Mouse (Mus musculus) limb, embryonic 14.5 days (tissue): ENCODE results near the gene Kazn. TPM values are rescaled to one million over a fixed set of nuclear protein-coding genes. Genes with fewer than 3 reads are reported as not detected.
A peak's percentile ranks its signal among the peaks of the same experiment; 100 is the strongest.

ENCODE experiments used
- ATAC-seq: fragments of 200-750 bp; cut with Nextera tagmentation; 2 replicates; pipeline ENCODE4 v1.8.0; 2017; ENCODE audit warnings: low read depth, moderate number of reproducible peaks, moderate TSS enrichment; ENCODE audit not compliant: low FRiP score
- DNase-seq: peaks from one replicate; pipeline ENCODE4 v3.0.0-alpha.2; 2015; ENCODE audit warnings: low spot score
- H3K27ac ChIP-seq: fragments of 300-500 bp; sonication (generic); replicated peaks from 2 replicates; pipeline ENCODE4 v1.5.1; 2014; ENCODE audit warnings: low read depth, mild to moderate bottlenecking, low read length, moderate library complexity, mixed read lengths
- H3K27me3 ChIP-seq: fragments of 300-500 bp; sonication (generic); 2 replicates; pipeline ENCODE4 v1.6.1; 2014; ENCODE audit warnings: low read length, mixed read lengths; ENCODE audit not compliant: control insufficient read depth, insufficient read depth
- H3K36me3 ChIP-seq: fragments of 300-500 bp; sonication (generic); 2 replicates; pipeline ENCODE4 v1.6.1; 2014; ENCODE audit warnings: mild to moderate bottlenecking, low read length, moderate library complexity, mixed read lengths; ENCODE audit not compliant: control insufficient read depth, insufficient read depth
- H3K4me1 ChIP-seq: fragments of 300-500 bp; sonication (generic); 2 replicates; pipeline ENCODE4 v1.6.1; 2014; ENCODE audit warnings: antibody characterized with exemption, low read length, mixed read lengths; ENCODE audit not compliant: control insufficient read depth, insufficient read depth
- H3K4me2 ChIP-seq: fragments of 300-500 bp; sonication (generic); replicated peaks from 2 replicates; pipeline ENCODE4 v1.6.1; 2014; ENCODE audit warnings: low read depth, mild to moderate bottlenecking, low read length, moderate library complexity; ENCODE audit not compliant: severe bottlenecking
- H3K4me3 ChIP-seq: fragments of 300-500 bp; sonication (generic); replicated peaks from 2 replicates; pipeline ENCODE4 v1.5.1; 2014; ENCODE audit warnings: low read length
- H3K9ac ChIP-seq: fragments of 300-500 bp; sonication (generic); 2 replicates; pipeline ENCODE4 v1.6.1; 2014; ENCODE audit warnings: mild to moderate bottlenecking, low read depth, low read length, moderate library complexity; ENCODE audit not compliant: severe bottlenecking
- H3K9me3 ChIP-seq: fragments of 300-500 bp; sonication (generic); 2 replicates; pipeline ENCODE4 v1.6.1; 2016; ENCODE audit warnings: low read length; ENCODE audit not compliant: control insufficient read depth
- POLR2A ChIP-seq: fragments of 200-500 bp; IDR thresholded peaks from 2 replicates; pipeline ENCODE4 v1.8.0; 2012; ENCODE audit warnings: inconsistent platforms, mild to moderate bottlenecking, moderate library complexity, borderline replicate concordance; ENCODE audit not compliant: insufficient read depth, insufficient read length; ENCODE audit errors: extremely low read depth
- WGBS: fragments of 180-500 bp; shearing (Covaris S2); extraction: QIAGEN DNeasy Blood & Tissue Kit; methylation state at CpG from one replicate; pipeline ENCODE4 v1.1.7; 2014; 5-methylcytosine and 5-hydroxymethylcytosine counted together
- polyA plus RNA-seq, 2 experiments: library from polyadenylated mRNA; depleted of rRNA in 1 of 2; stranded (reverse) in 1 of 2; unstranded in 1 of 2; fragments of >200 nt; fragmentation: Nextera tagmentation in 1 of 2; extraction: Ambion mirVana in 1 of 2; gene quantifications; 2 replicates each; pipeline versions ENCODE4 v1.2.1 to v1.2.3; 2012 to 2014

Gene Kazn
- polyA plus RNA-seq, 2 experiments = 12.7 to 31.3 TPM

DNA sequence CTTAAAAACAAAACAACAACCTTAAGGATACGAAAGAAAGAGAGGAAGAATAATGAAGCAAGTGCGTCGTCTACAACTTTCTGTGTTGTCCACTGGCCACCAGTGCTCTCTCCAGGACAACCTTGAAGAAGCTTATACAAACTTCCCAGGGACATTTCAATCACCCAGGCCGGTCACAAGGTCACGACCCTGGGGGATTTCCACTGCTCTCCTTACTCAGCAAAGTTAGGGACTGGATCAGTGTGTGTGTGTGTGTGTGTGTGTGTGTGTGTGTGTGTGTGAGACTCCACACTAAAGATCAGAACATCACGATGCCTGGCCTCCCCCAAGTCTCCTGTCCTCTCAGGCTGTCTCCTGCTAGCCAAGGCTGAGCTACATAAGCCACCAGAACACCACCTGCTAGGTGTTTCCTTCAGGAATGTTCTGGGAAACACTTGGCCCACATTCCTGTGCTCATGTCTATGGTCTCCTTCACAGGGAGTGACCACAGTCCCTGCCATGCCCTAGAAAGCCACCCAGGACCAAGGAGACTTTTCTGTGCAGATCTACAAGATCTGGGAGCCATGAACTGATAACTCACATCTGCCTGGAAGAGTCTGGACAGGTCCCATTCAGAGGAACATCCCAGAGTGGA lies 3.7 kb upstream of the Kazn start:
- DNase-seq = no peak
- no peaks in the 10 kb centered on the region for H3K36me3 ChIP-seq
- no peak overlapping the region for H3K9ac ChIP-seq
- peaks cover 27% of the 10 kb centered on the region for H3K4me1 ChIP-seq
- H3K27ac ChIP-seq = no peak overlapping the region
- H3K27me3 ChIP-seq = no peaks in the 10 kb centered on the region
- no peak for ATAC-seq
- H3K4me3 ChIP-seq = no peak overlapping the region
- H3K9me3 ChIP-seq = no peaks in the 10 kb centered on the region
- no peak overlapping the region for H3K4me2 ChIP-seq
- 91% methylated on average over 6 of the region's 6 CpGs for WGBS
- TF ChIP-seq POLR2A = no peak

DNA sequence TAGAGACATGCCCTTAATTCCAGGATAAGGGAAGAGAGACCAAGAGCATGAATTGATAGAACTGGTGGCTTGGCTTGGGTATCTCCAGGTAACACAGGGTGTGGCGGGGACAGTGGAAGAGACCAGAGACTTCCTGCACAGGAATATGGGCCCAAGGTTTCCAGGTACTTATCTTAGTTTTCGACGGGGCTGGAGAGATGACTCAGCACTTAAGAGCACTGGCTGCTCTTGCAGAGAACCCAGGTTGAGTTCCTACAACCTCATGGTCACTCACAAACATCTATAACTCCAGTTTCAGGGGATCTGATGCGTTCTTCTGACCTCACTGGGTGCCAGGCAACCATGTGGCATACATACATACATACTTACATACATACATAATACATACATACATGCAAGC lies 3.0 kb upstream of the Kazn start:
- no peak overlapping the region for H3K4me2 ChIP-seq

DNA sequence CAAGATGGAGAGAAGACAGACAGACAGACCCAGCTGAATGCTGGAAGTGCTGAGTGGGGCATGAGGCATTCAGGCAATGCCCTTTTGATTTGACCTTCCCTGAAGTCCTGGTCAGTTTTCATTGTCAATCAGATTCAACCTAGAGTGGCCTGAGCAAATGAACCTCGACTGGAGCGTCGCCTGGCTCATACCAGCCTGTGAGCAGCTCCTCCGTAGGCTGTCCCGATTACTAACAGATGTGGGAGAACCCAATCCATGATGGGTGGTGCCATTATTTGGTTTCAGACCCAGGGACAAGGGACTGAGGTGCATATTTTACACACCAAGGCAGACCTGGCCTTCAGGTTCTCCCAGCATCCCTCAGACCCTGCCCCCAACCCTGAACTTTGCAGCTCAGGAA lies 1.7 kb upstream of the Kazn start:
- no peaks in the 10 kb centered on the region for H3K36me3 ChIP-seq
- DNase-seq = no peak
- H3K9ac ChIP-seq = no peak overlapping the region
- H3K4me1 ChIP-seq = peaks cover 34% of the 10 kb centered on the region
- no peak for TF ChIP-seq POLR2A
- 34% methylated on average over 5 of the region's 5 CpGs for WGBS
- no peak overlapping the region for H3K27ac ChIP-seq
- H3K27me3 ChIP-seq = no peaks in the 10 kb centered on the region
- ATAC-seq = no peak
- H3K4me2 ChIP-seq = no peak overlapping the region
- no peak overlapping the region for H3K4me3 ChIP-seq
- no peaks in the 10 kb centered on the region for H3K9me3 ChIP-seq

More for the DNA sequence above, 3.0 kb upstream of the Kazn start:
- Histone ChIP-seq H3K9ac (no peak overlapping the region), H3K4me1 (peaks cover 34% of the 10 kb centered on the region), H3K4me3 (no peak overlapping the region), H3K27me3 (no peaks in the 10 kb centered on the region), H3K36me3 (no peaks in the 10 kb centered on the region), H3K9me3 (no peaks in the 10 kb centered on the region), H3K27ac (no peak overlapping the region)
- WGBS = 85% methylated on average over 4 of the region's 4 CpGs
- DNase-seq (no peak), ATAC-seq (no peak)
- no peak for TF ChIP-seq POLR2A

DNA sequence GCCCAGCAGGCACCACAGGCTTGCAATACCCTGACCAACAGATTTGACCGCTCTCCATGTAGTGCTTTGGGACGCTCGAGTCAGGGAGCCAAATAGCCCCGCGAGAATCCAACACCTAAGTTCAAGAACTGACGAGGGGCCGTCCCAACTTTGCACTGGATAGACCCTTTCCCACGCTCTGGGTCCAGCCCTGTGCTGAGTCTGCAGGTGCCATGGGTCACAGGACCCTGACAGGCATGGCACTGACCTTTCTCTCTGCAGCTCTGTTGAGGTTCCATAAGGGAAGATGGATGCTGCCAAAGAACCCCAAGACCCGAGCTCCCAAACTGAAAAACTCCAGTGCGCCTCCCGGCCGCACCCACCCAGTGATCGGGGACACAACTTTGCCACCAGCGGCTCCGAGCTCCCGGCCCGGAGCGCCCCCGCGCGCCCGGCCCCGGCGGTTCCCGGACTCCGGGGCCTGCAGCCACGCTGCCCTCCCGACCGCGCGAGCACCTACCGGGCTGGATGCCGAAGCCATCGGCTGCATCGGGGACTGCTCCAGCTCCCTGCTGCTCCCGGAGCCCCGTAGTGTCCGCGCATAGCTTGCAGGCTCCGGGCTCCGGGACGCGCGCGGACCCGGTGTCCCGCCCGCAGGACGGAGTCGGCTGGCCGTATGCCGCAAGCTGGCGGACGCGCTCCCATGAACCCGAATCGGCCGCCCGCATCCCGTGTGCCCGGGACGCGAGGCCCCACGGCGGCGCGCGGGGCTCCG lies 538 bp downstream of the Kazn start:
- peaks cover 34% of the 10 kb centered on the region for H3K4me1 ChIP-seq
- no peaks in the 10 kb centered on the region for H3K9me3 ChIP-seq
- peak overlapping the region; percentile 74 for H3K9ac ChIP-seq
- 0% methylated on average over 51 of the region's 69 CpGs for WGBS
- H3K36me3 ChIP-seq = no peaks in the 10 kb centered on the region
- TF ChIP-seq POLR2A = no peak
- H3K27me3 ChIP-seq = no peaks in the 10 kb centered on the region
- H3K4me2 ChIP-seq = peak overlapping the region; percentile 95
- DNase-seq = no peak
- peak overlapping the region; percentile 73 for H3K4me3 ChIP-seq
- H3K27ac ChIP-seq = peak overlapping the region; percentile 70
- peak; percentile 66 for ATAC-seq

DNA sequence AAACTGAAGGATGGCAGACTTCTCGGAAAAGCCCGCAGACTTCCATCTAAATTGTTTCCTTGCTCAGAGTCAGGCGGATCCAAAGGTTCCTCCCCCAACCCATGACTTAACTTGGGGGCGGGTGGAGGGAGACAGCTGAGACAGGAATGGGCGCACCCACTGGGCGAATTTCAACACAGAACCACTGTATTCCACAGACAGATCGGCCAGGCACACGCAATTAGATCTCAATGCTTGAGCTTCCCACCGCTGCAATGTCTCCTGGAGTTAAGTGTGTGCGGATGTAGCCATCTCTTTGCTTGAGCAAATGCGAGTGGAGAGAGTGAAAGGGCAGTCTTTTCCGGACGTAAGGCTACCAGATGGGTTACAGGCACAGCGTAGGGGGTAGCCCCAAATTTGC lies 1.2 kb downstream of the Kazn start:
- ATAC-seq = no peak
- TF ChIP-seq POLR2A = no peak
- DNase-seq = no peak
- Histone ChIP-seq H3K4me3 (peak overlapping the region; percentile 73), H3K4me2 (peak overlapping the region; percentile 95), H3K9ac (peak overlapping the region; percentile 74), H3K9me3 (no peaks in the 10 kb centered on the region), H3K36me3 (no peaks in the 10 kb centered on the region), H3K27me3 (no peaks in the 10 kb centered on the region), H3K4me1 (peaks cover 34% of the 10 kb centered on the region), H3K27ac (no peak overlapping the region)
- 14% methylated on average over 14 of the region's 14 CpGs for WGBS
